ENCODE assay signal across 8 mouse cellular contexts in genomic region chrX:52913856-52914255, GRCm38 (mm10). TPM values are rescaled to one million over a fixed set of nuclear protein-coding genes. Genes with fewer than 3 reads are reported as not detected.
A peak's percentile ranks its signal among the peaks of the same experiment; 100 is the strongest.
DNase-seq lines count a peak whose midpoint lies in the region; ATAC-seq lines count a peak whose summit lies in the region.

No protein-coding gene starts in this region.

- no peak overlapping the region for H3K9ac ChIP-seq in heart, embryonic 12.5 days
- no peak overlapping the region for H3K9ac ChIP-seq in hindbrain, embryonic 16.5 days (ENCODE audit: low read depth, low read length)
- peak overlapping the region; percentile 80; the same call in 1 of the 2 replicates for H3K9ac ChIP-seq in midbrain, embryonic 14.5 days (replicated peaks; ENCODE audit: low read length)

- ATAC-seq in heart, embryonic 12.5 days (ENCODE audit: insufficient number of reproducible peaks, low FRiP score): no peak
- ATAC-seq in activated CD4-positive, CD25-positive, alpha-beta regulatory T cell, adult 4 months: peak; percentile 44
- no peak for ATAC-seq in hindbrain, embryonic 16.5 days
- ATAC-seq in midbrain, embryonic 14.5 days (ENCODE audit: low FRiP score, low TSS enrichment): no peak
- no peak for ATAC-seq in granulocyte monocyte progenitor cell, adult 5-6 weeks (replicated peaks; ENCODE audit: poor library complexity, severe bottlenecking)

- peak overlapping the region; percentile 75 for H3K4me3 ChIP-seq in heart, embryonic 12.5 days
- peak overlapping the region; percentile 63 for H3K4me3 ChIP-seq in hindbrain, embryonic 16.5 days (ENCODE audit: low read length)
- H3K4me3 ChIP-seq in midbrain, embryonic 14.5 days (replicated peaks; ENCODE audit: low read depth, low read length): peak overlapping the region; percentile 59

- no peaks in the 10 kb centered on the region for H3K4me1 ChIP-seq in heart, embryonic 12.5 days (replicated peaks)
- no peaks in the 10 kb centered on the region for H3K4me1 ChIP-seq in hindbrain, embryonic 16.5 days (ENCODE audit: control insufficient read depth, insufficient read depth, low read depth, low read length)
- 0 out of 2 replicates have a peak, but pooled peaks cover 3% of the 10 kb centered on the region for H3K4me1 ChIP-seq in midbrain, embryonic 14.5 days (ENCODE audit: control insufficient read depth, insufficient read depth, low read length)

- H3K27me3 ChIP-seq in heart, embryonic 12.5 days (replicated peaks): no peaks in the 10 kb centered on the region
- H3K27me3 ChIP-seq in hindbrain, embryonic 16.5 days (replicated peaks; ENCODE audit: control insufficient read depth, insufficient read depth, low read length): no peaks in the 10 kb centered on the region
- no peaks in the 10 kb centered on the region for H3K27me3 ChIP-seq in midbrain, embryonic 14.5 days (ENCODE audit: control insufficient read depth, insufficient read depth, low read length)

- WGBS in heart, embryonic 12.5 days: 58% methylated on average over 4 of the region's 4 CpGs
- WGBS in hindbrain, embryonic 16.5 days: 51% methylated on average over 4 of the region's 4 CpGs
- whole genome bisulfite sequencing in midbrain, embryonic 14.5 days: 43% methylated on average over 4 of the region's 4 CpGs

- H3K27ac ChIP-seq in heart, embryonic 12.5 days (ENCODE audit: poor library complexity, severe bottlenecking): no peak overlapping the region
- H3K27ac ChIP-seq in hindbrain, embryonic 16.5 days (ENCODE audit: low read depth, low read length): no peak overlapping the region
- no peak overlapping the region for H3K27ac ChIP-seq in midbrain, embryonic 14.5 days (replicated peaks; ENCODE audit: low read depth, low read length)

- intact Hi-C loops in heart, postnatal 36 days (cut with DNase I): loop anchor here (5.0 to 10.0 kb wide), 2 partner anchors 68 to 451 kb away; no protein-coding TSS in a partner anchor

- no peak for DNase-seq in heart, postnatal 36 days
- DNase-seq in midbrain, embryonic 14.5 days: peak; percentile 30
- DNase-seq in testis, postnatal 14 days (ENCODE audit: low spot score): no peak
- DNase-seq in kidney, postnatal 14 days: no peak

- no peaks in the 10 kb centered on the region for H3K9me3 ChIP-seq in heart, embryonic 12.5 days (replicated peaks)
- H3K9me3 ChIP-seq in hindbrain, embryonic 16.5 days (ENCODE audit: control insufficient read depth, low read length): no peaks in the 10 kb centered on the region
- H3K9me3 ChIP-seq in midbrain, embryonic 14.5 days (ENCODE audit: control insufficient read depth, low read length): no peaks in the 10 kb centered on the region

- H3K4me2 ChIP-seq in heart, embryonic 12.5 days: peak overlapping the region; percentile 67; the same call in 1 of the 2 replicates
- peak overlapping the region; percentile 55 for H3K4me2 ChIP-seq in hindbrain, embryonic 16.5 days (ENCODE audit: low read length)
- peak overlapping the region; percentile 54 for H3K4me2 ChIP-seq in midbrain, embryonic 14.5 days (ENCODE audit: low read length)

- H3K36me3 ChIP-seq in heart, embryonic 12.5 days: no peaks in the 10 kb centered on the region
- no peaks in the 10 kb centered on the region for H3K36me3 ChIP-seq in hindbrain, embryonic 16.5 days (ENCODE audit: control insufficient read depth, insufficient read depth, low read length)
- no peaks in the 10 kb centered on the region for H3K36me3 ChIP-seq in midbrain, embryonic 14.5 days (ENCODE audit: control insufficient read depth, insufficient read depth, low read length)

RNA-seq across cellular contexts. Expression of gene Phf6, which starts 1.8 kb away (rescaled TPM):
- 24.9 and 25.5 TPM in 2 replicates for polyA plus RNA-seq in heart, embryonic 12.5 days (2016; fragmentation: Nextera tagmentation; extraction: Ambion mirVana)
- 1 to 10 TPM; 4.4 to 5.3 TPM for total RNA-seq in heart, postnatal 36 days (2021)
- polyA plus RNA-seq in activated CD4-positive, CD25-positive, alpha-beta regulatory T cell, adult 4 months (2017; shearing (Covaris generic)): 10 to 100 TPM; 45.6 to 47.7 TPM
- 47.0 and 57.8 TPM in 2 replicates for polyA plus RNA-seq in hindbrain, embryonic 16.5 days (2015; fragmentation: Nextera tagmentation; extraction: Ambion mirVana)
- polyA plus RNA-seq in midbrain, embryonic 14.5 days (2014; fragmentation: Nextera tagmentation; extraction: Ambion mirVana): 86.5 and 105 TPM in 2 replicates
- 26.8 and 37.3 TPM in 2 replicates for total RNA-seq in granulocyte monocyte progenitor cell, adult 5-6 weeks (2014; fragmentation: Nextera tagmentation)
- total RNA-seq in granulocyte monocyte progenitor cell, adult 5-6 weeks (2017): 36.9 and 44.8 TPM in 2 replicates
